ENCODE assay signal across 9 mouse cellular contexts in genomic region chr5:122636958-122637357, GRCm38 (mm10). TPM values are rescaled to one million over a fixed set of nuclear protein-coding genes. Genes with fewer than 3 reads are reported as not detected.
DNase-seq lines count a peak whose midpoint lies in the region; ATAC-seq and TF ChIP-seq lines count a peak whose summit lies in the region.
"Had no signal": no experiment of that assay in that cellular context is flagged by ENCODE, and none has a peak within 500 bp of the region (broad histone marks: within the 10 kb centered on the region; RNA-seq: fewer than 3 reads in every experiment).

No protein-coding gene starts in this region.

- WGBS in embryonic facial prominence, embryonic 13.5 days: 37% methylated on average over 16 of the region's 16 CpGs
- 41% methylated on average over 16 of the region's 16 CpGs for WGBS in intestine, embryonic 14.5 days
- WGBS in midbrain, embryonic 14.5 days: 34% methylated on average over 16 of the region's 16 CpGs

- peak overlapping the region; percentile 36; the same call in 1 of the 2 replicates for H3K9ac ChIP-seq in embryonic facial prominence, embryonic 13.5 days
- H3K9ac ChIP-seq in intestine, embryonic 14.5 days (ENCODE audit: low read length): no peak overlapping the region
- H3K9ac ChIP-seq in midbrain, embryonic 14.5 days (replicated peaks; ENCODE audit: low read length): no peak overlapping the region

- H3K27me3 ChIP-seq in embryonic facial prominence, embryonic 13.5 days: no peaks in the 10 kb centered on the region
- no peaks in the 10 kb centered on the region for H3K27me3 ChIP-seq in intestine, embryonic 14.5 days (replicated peaks; ENCODE audit: control insufficient read depth, insufficient read depth, low read length)
- no peaks in the 10 kb centered on the region for H3K27me3 ChIP-seq in midbrain, embryonic 14.5 days (ENCODE audit: control insufficient read depth, insufficient read depth, low read length)
- H3K27me3 ChIP-seq: Patski had no signal

- TF ChIP-seq CTCF in gastrocnemius, adult 2 months (IDR thresholded peaks at IDR 0.05): no peak

- no peaks in the 10 kb centered on the region for H3K36me3 ChIP-seq in embryonic facial prominence, embryonic 13.5 days
- no peaks in the 10 kb centered on the region for H3K36me3 ChIP-seq in intestine, embryonic 14.5 days (ENCODE audit: control insufficient read depth, insufficient read depth, low read length)
- no peaks in the 10 kb centered on the region for H3K36me3 ChIP-seq in midbrain, embryonic 14.5 days (ENCODE audit: control insufficient read depth, insufficient read depth, low read length)

- no peak for DNase-seq in gastrocnemius, adult 2 months
- DNase-seq in gastrocnemius, postnatal 10 days: no peak
- DNase-seq in intestine, embryonic 14.5 days (ENCODE audit: low spot score): peak; percentile 74
- peak; percentile 52 for DNase-seq in midbrain, embryonic 14.5 days
- DNase-seq in gastrocnemius, adult 8-10 months (ENCODE audit: low spot score in 2 of 2): no peak
- no peak for DNase-seq in spleen, postnatal 10 days (ENCODE audit: low spot score in 2 of 2)
- no peak for DNase-seq in ovary, adult 18-20 months (ENCODE audit: low spot score)

- H3K9me3 ChIP-seq in embryonic facial prominence, embryonic 13.5 days: no peaks in the 10 kb centered on the region
- no peaks in the 10 kb centered on the region for H3K9me3 ChIP-seq in intestine, embryonic 14.5 days (ENCODE audit: control insufficient read depth, low read length)
- no peaks in the 10 kb centered on the region for H3K9me3 ChIP-seq in midbrain, embryonic 14.5 days (ENCODE audit: control insufficient read depth, low read length)

- peak overlapping the region; percentile 48 for H3K4me2 ChIP-seq in embryonic facial prominence, embryonic 13.5 days
- peak overlapping the region; percentile 27 for H3K4me2 ChIP-seq in intestine, embryonic 14.5 days (ENCODE audit: low read length)
- H3K4me2 ChIP-seq in midbrain, embryonic 14.5 days (ENCODE audit: low read length): peak overlapping the region; percentile 47

- H3K4me3 ChIP-seq in gastrocnemius, adult 2 months: 0 out of 2 replicates have a peak overlapping the region, but pooled peaks have one; percentile 9
- peak overlapping the region; percentile 28 for H3K4me3 ChIP-seq in embryonic facial prominence, embryonic 13.5 days
- H3K4me3 ChIP-seq in intestine, embryonic 14.5 days (ENCODE audit: low read depth, low read length): no peak overlapping the region
- H3K4me3 ChIP-seq in midbrain, embryonic 14.5 days (replicated peaks; ENCODE audit: low read depth, low read length): peak overlapping the region; percentile 14; the same call in 1 of the 2 replicates

- no peak overlapping the region for H3K27ac ChIP-seq in gastrocnemius, adult 2 months
- H3K27ac ChIP-seq in embryonic facial prominence, embryonic 13.5 days: no peak overlapping the region
- H3K27ac ChIP-seq in intestine, embryonic 14.5 days (ENCODE audit: low read depth): no peak overlapping the region
- H3K27ac ChIP-seq in midbrain, embryonic 14.5 days (replicated peaks; ENCODE audit: low read depth, low read length): no peak overlapping the region

- no peak for ATAC-seq in embryonic facial prominence, embryonic 13.5 days (ENCODE audit: insufficient number of reproducible peaks, insufficient read depth, low FRiP score, low TSS enrichment, low read depth)
- ATAC-seq in intestine, embryonic 14.5 days (replicated peaks; ENCODE audit: low FRiP score, low TSS enrichment, low read depth): no peak
- no peak for ATAC-seq in midbrain, embryonic 14.5 days (ENCODE audit: low FRiP score, low TSS enrichment)

- intact Hi-C loops in gastrocnemius, adult 2 months (cut with DNase I): no loop called here

- H3K4me1 ChIP-seq in embryonic facial prominence, embryonic 13.5 days: no peaks in the 10 kb centered on the region
- no peaks in the 10 kb centered on the region for H3K4me1 ChIP-seq in intestine, embryonic 14.5 days (replicated peaks; ENCODE audit: control insufficient read depth, insufficient read depth, low read length)
- H3K4me1 ChIP-seq in midbrain, embryonic 14.5 days (ENCODE audit: control insufficient read depth, insufficient read depth, low read length): no peaks in the 10 kb centered on the region

RNA-seq across cellular contexts. Expression of gene P2rx7, which starts 6.8 kb away (rescaled TPM):
- 1 to 10 TPM; 1.8 TPM for total RNA-seq in gastrocnemius, adult 2 months (2021)
- total RNA-seq in gastrocnemius, postnatal 10 days (2021): 1 to 10 TPM; 4.4 to 5.9 TPM
- polyA plus RNA-seq in embryonic facial prominence, embryonic 13.5 days (2015; fragmentation: Nextera tagmentation; extraction: Ambion mirVana): 1.8 and 2.0 TPM in 2 replicates
- 1.8 and 2.1 TPM in 2 replicates for polyA plus RNA-seq in intestine, embryonic 14.5 days (2014; fragmentation: Nextera tagmentation; extraction: Ambion mirVana)
- 3.2 and 3.9 TPM in 2 replicates for polyA plus RNA-seq in midbrain, embryonic 14.5 days (2014; fragmentation: Nextera tagmentation; extraction: Ambion mirVana)
- total RNA-seq in gastrocnemius, adult 8-10 months (2022): 1 to 10 TPM in 2 of 4 experiments, under 1 TPM in 2; 0.92 to 1.5 (median 1.1) TPM

RNA-seq across cellular contexts. Expression of gene Ift81, which starts 22.6 kb away (rescaled TPM):
- total RNA-seq in gastrocnemius, adult 2 months (2021): 1 to 10 TPM; 4.6 to 8.5 TPM
- 1 to 10 TPM; 7.0 to 7.9 TPM for total RNA-seq in gastrocnemius, postnatal 10 days (2021)
- polyA plus RNA-seq in embryonic facial prominence, embryonic 13.5 days (2015; fragmentation: Nextera tagmentation; extraction: Ambion mirVana): 48.2 and 49.9 TPM in 2 replicates
- 28.4 and 39.1 TPM in 2 replicates for polyA plus RNA-seq in intestine, embryonic 14.5 days (2014; fragmentation: Nextera tagmentation; extraction: Ambion mirVana)
- polyA plus RNA-seq in midbrain, embryonic 14.5 days (2014; fragmentation: Nextera tagmentation; extraction: Ambion mirVana): 56.2 and 64.4 TPM in 2 replicates
- total RNA-seq in gastrocnemius, adult 8-10 months (2022): 1 to 10 TPM; 3.4 to 9.1 (median 5.9) TPM

Comparison
In these comparisons a context has a peak if more than half of its experiments do, and no peak if none do; other contexts are left out.
1. DNase-seq: peak in intestine, embryonic 14.5 days (single experiment) and midbrain, embryonic 14.5 days (single experiment); none in gastrocnemius, adult 2 months (single experiment), gastrocnemius, postnatal 10 days (single experiment), gastrocnemius, adult 8-10 months (0 of 2), spleen, postnatal 10 days (0 of 2) and ovary, adult 18-20 months (single experiment).
2. Peak in every context shown above with its lines, with median percentiles within 50 percentile points of each other: H3K4me2 ChIP-seq.